Mouse (Mus musculus) left cerebral cortex, postnatal 10 days (tissue): ENCODE measurements around the gene Mast4. TPM values are rescaled to one million over a fixed set of nuclear protein-coding genes. Genes with fewer than 3 reads are reported as not detected.

Experiments
- DNase-seq, 2 experiments: peaks; one replicate each; pipeline ENCODE4 v3.0.0; 2021 to 2022; ENCODE audit warnings: low spot score in 2 of 2, mixed read lengths in 1 of 2; ENCODE audit errors: extremely low spot score in 1 of 2
- intact Hi-C: fragments of 180-260 bp; cut with DNase I; formaldehyde crosslinking; loops from one replicate; pipeline ENCODE4 v1.15.1; 2025
- total RNA-seq, 2 experiments: library from RNA; stranded (reverse); gene quantifications; 2 replicates each; pipeline ENCODE4 v1.2.3; 2021

The Mast4 gene
- total RNA-seq, 2 experiments from 2014 or later = 32.6 to 35.0 TPM

GRCm38 (mm10) chr13:103211501-103211941 lies 122.8 kb downstream of the Mast4 start:
- intact Hi-C loops = no loop called here
- DNase-seq = peak in 1 of 2 experiments; percentile 73

- intact Hi-C loops = no loop called here
- no peak for DNase-seq
Measured at GRCm38 (mm10) chr13:103210746-103211145, 123.6 kb downstream of the Mast4 start.

- intact Hi-C loops = no loop called here
- no peak for DNase-seq
Measured at GRCm38 (mm10) chr13:103207199-103207598, 127.1 kb downstream of the Mast4 start.

GRCm38 (mm10) chr13:103206644-103207043 lies 127.7 kb downstream of the Mast4 start:
- DNase-seq = no peak
- intact Hi-C loops = no loop called here

- intact Hi-C loops = no loop called here
- DNase-seq = no peak
Measured at GRCm38 (mm10) chr13:103205191-103205590, 129.1 kb downstream of the Mast4 start.

GRCm38 (mm10) chr13:103203376-103203895 lies 130.9 kb downstream of the Mast4 start:
- no peak for DNase-seq
- intact Hi-C loops = no loop called here

- DNase-seq = no peak
- intact Hi-C loops = no loop called here
Measured at GRCm38 (mm10) chr13:103201016-103201760, 133.1 kb downstream of the Mast4 start.

GRCm38 (mm10) chr13:103199823-103200660 lies 134.3 kb downstream of the Mast4 start:
- no peak for DNase-seq
- intact Hi-C loops = no loop called here

GRCm38 (mm10) chr13:103198210-103198940 lies 135.9 kb downstream of the Mast4 start:
- intact Hi-C loops = no loop called here
- DNase-seq = no peak

- DNase-seq = no peak
- intact Hi-C loops = no loop called here
Measured at GRCm38 (mm10) chr13:103196307-103196706, 138.0 kb downstream of the Mast4 start.

GRCm38 (mm10) chr13:103195847-103196246 lies 138.4 kb downstream of the Mast4 start:
- no peak for DNase-seq
- intact Hi-C loops = no loop called here

GRCm38 (mm10) chr13:103183566-103183965 lies 150.7 kb downstream of the Mast4 start:
- intact Hi-C loops = no loop called here
- DNase-seq = no peak

GRCm38 (mm10) chr13:103181836-103182235 lies 152.5 kb downstream of the Mast4 start:
- intact Hi-C loops = no loop called here
- no peak for DNase-seq

GRCm38 (mm10) chr13:103176871-103177270 lies 157.4 kb downstream of the Mast4 start:
- intact Hi-C loops = loop anchor here (10.0 kb wide), 1 partner anchor 158 kb away; the partner anchor contains the start of gene Mast4
- no peak for DNase-seq

GRCm38 (mm10) chr13:103174431-103174830 lies 159.9 kb downstream of the Mast4 start:
- intact Hi-C loops = loop anchor here (10.0 kb wide), 1 partner anchor 160 kb away; the partner anchor contains the start of gene Mast4

GRCm38 (mm10) chr13:103173545-103174182 lies 160.6 kb downstream of the Mast4 start:
- intact Hi-C loops = loop anchor here (2.0 to 10.0 kb wide), 2 partner anchors 161 to 471 kb away; partner anchors contain the start of gene Mast4
- DNase-seq = peak; percentile 62 to 67

More at GRCm38 (mm10) chr13:103174431-103174830, 159.9 kb downstream of the Mast4 start:
- no peak for DNase-seq

GRCm38 (mm10) chr13:103151944-103152343 lies 182.4 kb downstream of the Mast4 start:
- intact Hi-C loops = no loop called here

GRCm38 (mm10) chr13:103151171-103151570 lies 183.1 kb downstream of the Mast4 start:
- intact Hi-C loops = no loop called here
- DNase-seq = no peak

More at GRCm38 (mm10) chr13:103151944-103152343, 182.4 kb downstream of the Mast4 start:
- no peak for DNase-seq
